Comparison of ENCODE assay signal across 7 mouse cellular contexts in genomic region chr14:33447027-33447569, GRCm38 (mm10). TPM values are rescaled to one million over a fixed set of nuclear protein-coding genes. Genes with fewer than 3 reads are reported as not detected.
A peak's percentile ranks its signal among the peaks of the same experiment; 100 is the strongest.
DNase-seq lines count a peak whose midpoint lies in the region; ATAC-seq lines count a peak whose summit lies in the region.

TSS of gene Mapk8 (minus strand) at chr14:33447158.

- H3K9me3 ChIP-seq in intestine, embryonic 16.5 days (ENCODE audit: control insufficient read depth, low read length): no peaks in the 10 kb centered on the region
- no peaks in the 10 kb centered on the region for H3K9me3 ChIP-seq in midbrain, embryonic 11.5 days (ENCODE audit: control insufficient read depth, low read length)

- peak within 1 kb of the TSS; percentile 65 for H3K4me2 ChIP-seq in intestine, embryonic 16.5 days (ENCODE audit: low read depth, low read length)
- H3K4me2 ChIP-seq in midbrain, embryonic 11.5 days: peak within 1 kb of the TSS; percentile 61

- intact Hi-C loops in gastrocnemius, postnatal 36 days (cut with DNase I): loop anchor here (5.0 kb wide), 2 partner anchors 135 to 1105 kb away; no protein-coding TSS in a partner anchor
- intact Hi-C loops in left cerebral cortex, postnatal 36 days (cut with DNase I): loop anchor here (5.0 kb wide), 1 partner anchor 75 kb away; no protein-coding TSS in a partner anchor

- 0 out of 2 replicates have a peak, but pooled peaks cover 2% of the 10 kb centered on the region for H3K27me3 ChIP-seq in intestine, embryonic 16.5 days (replicated peaks; ENCODE audit: control insufficient read depth, insufficient read depth, low read length)
- H3K27me3 ChIP-seq in midbrain, embryonic 11.5 days (ENCODE audit: control insufficient read depth, insufficient read depth, low read length): peaks cover 5% of the 10 kb centered on the region; the same call in 1 of the 2 replicates

- DNase-seq in adrenal gland, adult 18-20 months (ENCODE audit: low spot score in 2 of 2): peak; percentile 99 to 100
- DNase-seq in embryo, embryonic 11 days: peak; percentile 98
- DNase-seq in gastrocnemius, postnatal 36 days: peak; percentile 97
- peak; percentile 93 to 98 for DNase-seq in left cerebral cortex, postnatal 36 days (ENCODE audit: low spot score in 2 of 2)
- DNase-seq in midbrain, embryonic 11.5 days (ENCODE audit: low spot score, missing footprints): peak; percentile 100
- peak; percentile 91 for DNase-seq in skeletal muscle tissue, adult 2 months (ENCODE audit: low read depth, low spot score)

- peak; percentile 98 for ATAC-seq in intestine, embryonic 16.5 days
- peak; percentile 98 for ATAC-seq in midbrain, embryonic 11.5 days (ENCODE audit: low FRiP score)

- WGBS in intestine, embryonic 16.5 days: under 1% methylated on average over 70 of the region's 70 CpGs
- 0% methylated on average over 53 of the region's 70 CpGs for WGBS in midbrain, embryonic 11.5 days

- peak within 1 kb of the TSS; percentile 73 for H3K4me3 ChIP-seq in intestine, embryonic 16.5 days (ENCODE audit: low read length)
- H3K4me3 ChIP-seq in midbrain, embryonic 11.5 days (ENCODE audit: low read depth, low read length): peak within 1 kb of the TSS; percentile 91

- no peaks in the 10 kb centered on the region for H3K36me3 ChIP-seq in intestine, embryonic 16.5 days (ENCODE audit: control insufficient read depth, insufficient read depth, low read length)
- no peaks in the 10 kb centered on the region for H3K36me3 ChIP-seq in midbrain, embryonic 11.5 days (ENCODE audit: control insufficient read depth, insufficient read depth, low read length)

- H3K4me1 ChIP-seq in intestine, embryonic 16.5 days (ENCODE audit: control insufficient read depth, insufficient read depth, low read length): peaks cover 7% of the 10 kb centered on the region; the same call in 1 of the 2 replicates
- peaks cover 7% of the 10 kb centered on the region; the same call in 1 of the 2 replicates for H3K4me1 ChIP-seq in midbrain, embryonic 11.5 days (ENCODE audit: control insufficient read depth, insufficient read depth, low read length)

- H3K27ac ChIP-seq in intestine, embryonic 16.5 days (ENCODE audit: low read length): peak within 1 kb of the TSS; percentile 91
- peak within 1 kb of the TSS; percentile 86 for H3K27ac ChIP-seq in midbrain, embryonic 11.5 days (ENCODE audit: low read depth, low read length)

- H3K9ac ChIP-seq in intestine, embryonic 16.5 days (ENCODE audit: low read depth, low read length): peak within 1 kb of the TSS; percentile 88
- H3K9ac ChIP-seq in midbrain, embryonic 11.5 days (ENCODE audit: low read length): peak within 1 kb of the TSS; percentile 95

RNA-seq across cellular contexts. Expression of gene Mapk8, which starts in this region (rescaled TPM):
- 10 to 100 TPM; 17.3 to 21.8 TPM for total RNA-seq in adrenal gland, adult 18-20 months (2021)
- 10 to 100 TPM; 26.6 to 28.3 TPM for total RNA-seq in gastrocnemius, postnatal 36 days (2021)
- 10.2 and 10.3 TPM in 2 replicates for polyA plus RNA-seq in intestine, embryonic 16.5 days (2015; fragmentation: Nextera tagmentation; extraction: Ambion mirVana)
- total RNA-seq in left cerebral cortex, postnatal 36 days (2021): 100 to 1,000 TPM; 102 to 110 TPM
- 24.5 and 27.4 TPM in 2 replicates for polyA plus RNA-seq in midbrain, embryonic 11.5 days (2014; fragmentation: Nextera tagmentation; extraction: Ambion mirVana)

Comparison
In these comparisons a context has a peak if more than half of its experiments do, and no peak if none do; other contexts are left out.
1. Peak in every context shown above with its lines: DNase-seq, ATAC-seq, H3K4me3 ChIP-seq and H3K27ac ChIP-seq.